Mouse (Mus musculus) E14TG2a.4 (cell line): ENCODE measurements around the gene Adamts16.

Experiments
- CTCF ChIP-seq: conservative IDR thresholded peaks from 2 replicates; pipeline ENCODE4 v1.5.1; 2014; ENCODE audit warnings: low read length
- NANOG ChIP-seq: IDR thresholded peaks from 2 replicates; pipeline ENCODE4 v1.6.1; 2014; ENCODE audit warnings: borderline replicate concordance, low read length, mixed read lengths

DNA sequence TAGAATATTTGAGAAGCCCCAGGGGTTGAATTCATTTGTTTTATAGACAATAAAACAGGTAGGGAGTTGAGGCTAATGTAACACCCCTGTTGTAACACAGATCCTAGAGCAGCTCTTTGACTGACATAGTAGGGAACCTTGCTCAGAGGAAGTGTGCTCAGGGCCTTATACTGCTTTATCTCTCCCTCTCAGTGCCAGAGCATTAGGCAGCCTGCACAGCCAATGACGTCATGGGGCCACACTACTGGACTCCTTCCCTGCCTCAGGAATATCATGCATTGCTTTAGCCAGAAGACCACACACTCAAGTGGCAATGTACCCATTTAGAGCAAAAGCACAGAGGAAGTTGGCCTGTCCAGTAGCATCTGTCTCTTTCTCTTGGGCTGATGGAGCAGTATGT lies 121.6 kb downstream of the Adamts16 start:
- TF ChIP-seq CTCF (no peak), NANOG (no peak)
